Mouse (Mus musculus) brown adipose tissue, adult 24 weeks (tissue): ENCODE data around the gene Cnnm4. TPM values are rescaled to one million over a fixed set of nuclear protein-coding genes. Genes with fewer than 3 reads are reported as not detected.

ENCODE experiments used
- H3K27ac ChIP-seq: fragments of 200-500 bp; replicated peaks from 2 replicates; pipeline ENCODE4 v1.5.1; 2012; ENCODE audit warnings: low read depth, mild to moderate bottlenecking, low read length
- H3K4me1 ChIP-seq: fragments of 200-500 bp; 2 replicates; pipeline ENCODE4 v1.6.1; 2012; ENCODE audit warnings: low read length, mixed read lengths; ENCODE audit not compliant: control insufficient read depth, insufficient read depth, insufficient read length
- H3K4me3 ChIP-seq: fragments of 200-500 bp; 2 replicates; pipeline ENCODE4 v1.5.1; 2012; ENCODE audit warnings: low read depth, mild to moderate bottlenecking, low read length, moderate library complexity; ENCODE audit not compliant: insufficient read depth
- polyA plus RNA-seq: library from polyadenylated mRNA; stranded (reverse); fragments of >200 nt; gene quantifications from 2 replicates; pipeline ENCODE4 v1.2.4, GENCODE M21; 2012; ENCODE audit not compliant: missing spikeins, insufficient read depth, insufficient read length

The Cnnm4 gene
- polyA plus RNA-seq, 1 experiment, result 1.5 TPM

DNA sequence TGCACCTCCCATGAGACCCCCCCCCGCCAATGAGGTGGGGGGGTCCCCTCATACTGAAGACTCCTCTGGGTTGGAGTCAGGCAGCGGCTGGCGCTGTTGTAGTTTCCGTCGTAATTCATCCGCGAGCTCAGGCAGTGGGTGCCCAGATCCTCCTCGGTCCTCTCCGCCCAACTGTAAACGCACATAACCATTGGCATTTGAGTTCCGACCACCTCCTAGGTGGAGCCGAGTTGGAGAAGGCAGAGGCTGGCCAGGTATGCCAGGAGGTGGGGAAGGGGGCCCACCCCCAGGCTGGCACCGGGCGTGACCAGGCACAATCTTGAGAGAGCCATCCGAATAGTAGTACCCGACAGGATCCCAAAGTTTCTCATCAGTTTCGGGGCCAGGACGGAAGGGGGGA is 78.1 kb downstream of the Cnnm4 start:
- Histone ChIP-seq H3K27ac (no peak overlapping the region), H3K4me3 (no peak overlapping the region), H3K4me1 (peaks cover 5% of the 10 kb centered on the region; the same call in 1 of the 2 replicates)

DNA sequence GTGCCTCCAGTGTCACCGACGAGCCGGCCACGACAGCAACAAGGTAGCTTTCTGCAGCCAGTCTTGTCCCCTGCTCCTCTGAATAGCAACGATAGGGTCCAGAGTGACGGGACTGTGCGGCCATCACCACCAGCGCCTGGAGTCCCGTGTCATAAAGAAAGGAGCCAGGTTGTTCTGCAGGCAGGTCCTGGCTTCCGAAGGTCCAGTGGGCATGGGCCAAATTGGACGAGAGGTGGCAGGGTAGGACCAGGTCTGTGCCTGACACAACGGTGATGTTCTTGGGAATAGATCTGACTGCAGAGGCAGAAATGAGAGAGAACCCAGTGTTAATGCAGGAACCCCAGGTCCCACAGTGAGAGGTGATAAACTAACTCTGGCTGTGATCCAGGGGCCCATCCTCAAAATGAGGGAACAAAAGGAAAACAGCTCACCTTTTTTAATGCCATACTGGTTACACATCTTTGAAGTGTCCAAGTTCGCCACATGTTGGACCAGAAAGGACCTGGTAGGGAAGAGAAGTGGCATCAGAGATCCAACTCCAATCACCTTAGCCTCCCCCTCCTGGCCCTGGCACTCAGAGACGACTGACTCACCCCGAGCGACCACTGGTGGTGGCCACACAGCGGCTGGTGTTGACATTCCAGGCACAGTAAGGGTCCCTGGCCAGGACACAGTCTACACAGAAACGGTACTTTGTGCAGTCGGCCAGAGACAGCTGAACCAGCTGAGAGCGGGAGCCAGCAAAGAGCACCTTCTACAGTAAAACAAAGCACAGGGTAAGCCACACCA is 78.8 kb downstream of the Cnnm4 start:
- H3K4me3 ChIP-seq, result no peak overlapping the region
- H3K27ac ChIP-seq, result no peak overlapping the region
- peaks cover 5% of the 10 kb centered on the region; the same call in 1 of the 2 replicates for H3K4me1 ChIP-seq

DNA sequence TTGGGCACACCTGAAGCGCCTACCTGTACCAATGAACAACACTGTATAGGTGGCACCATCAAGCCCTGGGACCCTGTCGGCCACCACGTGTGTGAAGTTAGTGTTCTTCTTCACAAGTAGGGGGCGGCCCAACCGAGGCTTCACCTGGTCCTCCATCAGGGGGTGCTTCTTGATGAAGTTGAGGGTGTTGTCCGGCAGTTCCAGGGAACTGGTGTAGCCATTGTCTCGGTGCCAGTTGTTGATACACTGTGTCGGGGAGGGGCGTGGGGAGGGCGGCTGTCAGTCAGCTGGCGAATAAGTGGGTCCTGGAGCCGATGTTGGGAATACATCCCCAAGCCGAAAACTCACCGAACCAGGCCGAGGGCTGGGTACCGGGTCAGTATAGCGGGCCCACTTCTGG is 80.5 kb downstream of the Cnnm4 start:
- Histone ChIP-seq H3K27ac (no peak overlapping the region), H3K4me3 (no peak overlapping the region), H3K4me1 (peaks cover 3% of the 10 kb centered on the region; the same call in 1 of the 2 replicates)

DNA sequence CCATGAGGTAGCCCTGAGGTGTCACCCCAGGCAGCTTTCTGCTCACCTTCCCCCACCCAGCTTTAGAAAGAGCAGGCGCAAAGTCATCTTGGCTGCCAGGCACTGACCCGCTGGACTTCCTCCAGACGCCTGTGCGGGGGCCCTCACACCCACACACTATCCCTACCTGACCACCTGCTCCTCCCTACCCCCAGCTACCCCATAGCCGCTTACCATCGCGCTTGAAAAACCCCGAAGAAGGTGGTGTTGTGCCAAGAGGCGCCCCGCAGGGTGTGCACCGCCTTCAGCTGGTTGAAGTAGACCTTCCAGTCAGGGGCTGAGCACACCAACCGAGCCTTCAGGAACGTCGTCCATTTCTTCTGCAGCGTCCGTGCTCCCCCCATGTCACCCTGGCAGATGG is 81.1 kb downstream of the Cnnm4 start:
- H3K4me1 ChIP-seq, result peaks cover 3% of the 10 kb centered on the region; the same call in 1 of the 2 replicates
- no peak overlapping the region for H3K27ac ChIP-seq
- no peak overlapping the region for H3K4me3 ChIP-seq

DNA sequence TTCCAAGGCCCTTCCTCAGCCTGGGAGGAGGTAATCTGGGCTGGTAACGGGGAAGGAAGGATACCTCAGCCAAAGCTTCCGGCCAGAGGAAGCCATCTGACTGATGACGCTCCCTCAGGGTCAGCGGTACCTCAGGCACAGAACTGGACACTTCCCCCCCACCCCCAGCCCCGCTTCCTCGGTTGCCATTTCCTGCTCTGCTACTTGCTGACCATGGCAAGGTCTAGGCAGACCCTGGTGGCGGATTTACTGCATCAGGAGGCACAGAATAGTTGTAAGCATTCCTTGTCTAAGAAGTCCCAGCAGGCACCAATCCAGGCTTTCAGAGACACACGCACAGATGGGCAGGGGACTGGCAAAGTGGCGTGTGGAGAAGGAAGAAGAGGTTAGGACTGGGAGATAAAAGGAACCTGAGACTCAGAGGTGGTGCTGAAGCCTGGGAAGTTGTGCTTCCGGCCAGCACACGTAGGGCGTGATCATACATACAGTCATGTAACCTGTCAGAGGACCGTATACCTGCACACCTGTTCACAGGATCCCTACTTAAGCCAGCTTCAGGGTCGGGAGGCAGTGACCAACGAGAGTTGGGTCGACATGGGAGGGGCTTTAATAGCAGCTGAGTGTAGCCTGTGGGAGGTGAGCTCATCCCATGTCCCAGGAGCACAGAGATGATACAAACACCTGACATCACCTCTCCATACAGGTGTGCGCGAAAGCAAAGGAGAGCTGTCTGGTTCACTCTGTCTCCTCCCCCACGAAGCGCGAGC is 83.4 kb downstream of the Cnnm4 start:
- Histone ChIP-seq H3K4me1 (peaks cover 6% of the 10 kb centered on the region; the same call in 1 of the 2 replicates), H3K4me3 (peak overlapping the region; percentile 94), H3K27ac (peak overlapping the region; percentile 97)

DNA sequence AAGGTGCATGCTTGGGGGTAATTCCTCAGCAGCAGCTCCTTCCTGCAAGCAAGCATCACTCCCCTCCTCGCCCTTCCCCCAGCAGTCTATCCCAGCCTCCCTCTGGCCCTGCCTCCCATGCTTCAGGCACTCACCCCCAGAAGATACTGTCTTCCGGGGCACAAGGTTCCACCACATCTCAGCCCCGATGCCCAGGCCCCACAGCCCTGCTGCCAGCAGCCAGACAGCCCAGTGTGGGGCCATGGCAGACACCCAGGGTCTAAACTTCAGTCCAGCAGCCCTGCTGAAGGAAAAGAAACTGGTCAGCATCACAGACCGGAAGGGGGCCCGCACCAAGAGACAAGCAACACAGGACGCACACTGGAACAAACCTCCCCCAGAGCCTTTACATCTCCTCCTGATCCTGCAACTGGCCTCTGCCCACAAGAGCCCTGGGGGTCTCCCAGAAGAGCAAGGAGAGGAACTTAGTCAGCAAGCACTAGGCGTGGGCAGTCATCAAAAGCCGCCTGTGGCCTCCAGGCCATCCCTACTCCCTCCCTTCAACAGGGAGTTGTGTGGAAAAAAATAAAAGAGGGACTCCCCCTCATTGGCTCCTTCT is 84.5 kb downstream of the Cnnm4 start:
- H3K27ac ChIP-seq, result peak overlapping the region; percentile 97
- H3K4me3 ChIP-seq, result peak overlapping the region; percentile 94

DNA sequence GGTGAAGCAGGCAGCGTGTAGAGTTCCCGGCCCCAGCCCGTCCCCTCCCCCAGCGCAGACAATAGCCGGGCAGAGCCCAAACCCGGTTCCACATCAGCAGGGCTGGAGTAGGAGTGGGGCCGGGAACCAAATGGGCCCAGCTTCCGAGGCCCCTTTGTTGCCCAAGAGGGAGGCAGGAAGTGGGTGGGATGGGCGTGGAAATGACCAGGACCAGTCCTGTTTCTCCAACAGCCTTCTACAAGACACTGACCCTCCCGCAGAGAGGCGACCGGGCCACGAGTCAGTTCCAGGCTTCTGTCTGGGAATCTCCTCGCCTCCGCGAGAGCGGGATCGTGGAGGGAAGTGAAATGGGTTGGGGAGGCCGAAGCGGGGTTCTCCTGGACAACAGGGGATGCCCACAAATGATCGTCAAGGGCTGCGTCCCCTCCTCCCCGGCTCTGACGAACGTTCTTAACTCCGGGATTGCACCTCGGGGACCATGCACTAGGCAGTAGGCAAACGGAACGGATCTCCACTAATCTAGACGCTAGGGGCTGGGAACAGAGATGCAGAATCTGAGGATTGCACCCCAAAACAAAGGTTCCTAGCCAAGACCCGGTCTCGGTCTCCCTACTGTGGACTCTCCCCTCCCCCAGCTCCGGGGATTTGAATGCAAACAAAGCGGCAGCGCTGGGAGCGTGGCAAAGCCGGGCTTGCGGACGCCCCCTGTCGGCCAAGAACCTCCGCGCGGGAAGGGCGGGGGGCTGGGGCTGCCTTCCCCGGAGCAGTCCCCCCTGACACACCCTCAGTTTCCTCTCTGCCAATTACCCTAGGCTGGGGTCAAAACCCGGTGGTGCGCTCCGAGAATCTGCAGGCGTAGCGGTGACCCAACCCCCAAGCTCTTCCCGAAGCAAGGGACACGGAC is 85.4 kb downstream of the Cnnm4 start:
- Histone ChIP-seq H3K27ac (peak overlapping the region; percentile 97), H3K4me3 (peak overlapping the region; percentile 94), H3K4me1 (peaks cover 15% of the 10 kb centered on the region)

More for the DNA sequence above, 84.5 kb downstream of the Cnnm4 start:
- peaks cover 8% of the 10 kb centered on the region; the same call in 1 of the 2 replicates for H3K4me1 ChIP-seq

DNA sequence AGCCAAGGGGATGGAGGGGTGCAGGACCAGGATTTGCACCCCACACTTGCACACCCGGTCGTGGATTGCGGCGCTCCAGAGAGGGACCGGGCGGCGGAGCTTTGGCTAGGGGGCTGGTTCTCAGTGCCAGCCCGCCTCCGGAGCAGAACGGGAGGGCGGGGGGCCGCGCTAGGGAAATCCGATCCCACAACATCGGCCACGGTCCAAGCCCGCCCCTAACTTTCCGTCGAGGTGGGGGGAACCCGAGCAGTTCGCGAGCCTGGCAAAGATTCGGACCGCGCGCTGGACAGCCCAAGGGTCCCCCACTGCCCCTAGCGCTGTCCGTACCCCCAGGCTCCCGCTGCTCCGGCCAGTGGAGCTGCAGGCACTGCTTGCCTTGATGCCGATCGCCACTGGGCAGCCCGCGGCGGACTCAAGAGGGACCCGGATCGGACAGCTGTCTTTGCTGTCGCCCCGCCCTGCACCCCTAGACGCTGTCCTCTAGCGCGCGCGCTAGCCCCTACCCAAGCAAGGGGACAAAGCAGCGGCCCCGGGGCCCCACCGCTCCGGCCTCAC is 86.1 kb downstream of the Cnnm4 start:
- H3K4me3 ChIP-seq, result peak overlapping the region; percentile 94
- H3K27ac ChIP-seq, result peak overlapping the region; percentile 97
- peaks cover 22% of the 10 kb centered on the region for H3K4me1 ChIP-seq

Other genes with a start within 250 kb of the Cnnm4 start
- gene Uggt1, start 226.9 kb upstream of the Cnnm4 start, polyA plus RNA-seq, result 11.0 and 11.6 TPM in 2 replicates
- gene Neurl3, start 196.9 kb upstream of the Cnnm4 start, polyA plus RNA-seq, result 2.0 and 2.5 TPM in 2 replicates
- gene Arid5a, start 163.9 kb upstream of the Cnnm4 start, polyA plus RNA-seq, result 1.3 and 4.0 TPM in 2 replicates
- gene Kansl3, start 102.4 kb upstream of the Cnnm4 start, polyA plus RNA-seq, result 26.9 and 35.3 TPM in 2 replicates
- not detected in 2 replicates for gene Fer1l5, start 99.3 kb upstream of the Cnnm4 start, polyA plus RNA-seq
- 25.6 and 26.7 TPM in 2 replicates for gene Lman2l, start 26.3 kb upstream of the Cnnm4 start, polyA plus RNA-seq
- 7.2 and 7.3 TPM in 2 replicates for gene Cnnm3, start 40.2 kb downstream of the Cnnm4 start, polyA plus RNA-seq
- gene Ankrd23, start 65.3 kb downstream of the Cnnm4 start, polyA plus RNA-seq, result 17.9 and 25.2 TPM in 2 replicates
- 4.1 and 7.8 TPM in 2 replicates for gene Gm42417, start 67.8 kb downstream of the Cnnm4 start, polyA plus RNA-seq
- gene Ankrd39, start 75.8 kb downstream of the Cnnm4 start, polyA plus RNA-seq, result 5.0 and 8.4 TPM in 2 replicates
- 4.1 and 6.7 TPM in 2 replicates for gene Sema4c, start 86.7 kb downstream of the Cnnm4 start, polyA plus RNA-seq
- gene Fam178b, start 211.6 kb downstream of the Cnnm4 start, polyA plus RNA-seq, result not detected in 2 replicates
- gene Cox5b, start 219.8 kb downstream of the Cnnm4 start, polyA plus RNA-seq, result 5,769 and 6,142 TPM in 2 replicates
- gene 4933424G06Rik, start 238.5 kb downstream of the Cnnm4 start, polyA plus RNA-seq, result not detected in 2 replicates
- gene Actr1b, start 242.8 kb downstream of the Cnnm4 start, polyA plus RNA-seq, result 51.9 and 52.4 TPM in 2 replicates